Mouse (Mus musculus): ENCODE results near the gene Pak1. TPM values are rescaled to one million over a fixed set of nuclear protein-coding genes. Genes with fewer than 3 reads are reported as not detected.

Pak1 gene
- polyA plus RNA-seq, 1 experiment from 2014 or later = 12.4 TPM

GRCm38 (mm10) chr7:97765963-97766347 lies 22.4 kb upstream of the Pak1 start:
- Histone ChIP-seq H3K27ac (no peak overlapping the region), H3K27me3 (ENCODE audit: insufficient read depth, low read length) (no peaks in the 10 kb centered on the region), H3K4me3 (replicated peaks; ENCODE audit: low read depth, low read length) (no peak overlapping the region), H3K4me2 (ENCODE audit: low read length) (no peak overlapping the region), H3K4me1 (replicated peaks; ENCODE audit: insufficient read depth, low read length) (no peaks in the 10 kb centered on the region), H3K9ac (ENCODE audit: low read depth, low read length) (no peak overlapping the region), H3K36me3 (ENCODE audit: insufficient read depth, low read length) (no peaks in the 10 kb centered on the region), H3K9me3 (replicated peaks; ENCODE audit: low read length) (no peaks in the 10 kb centered on the region)
- no peak for TF ChIP-seq CTCF (IDR thresholded peaks at IDR 0.05; ENCODE audit: low read depth)
- ATAC-seq (replicated peaks; ENCODE audit: low FRiP score, low read depth) (no peak), DNase-seq (ENCODE audit: low spot score) (no peak)
- 75% methylated on average over 5 of the region's 5 CpGs for WGBS

- Histone ChIP-seq H3K27ac (no peak overlapping the region), H3K9ac (ENCODE audit: low read depth, low read length) (no peak overlapping the region), H3K4me3 (replicated peaks; ENCODE audit: low read depth, low read length) (no peak overlapping the region), H3K27me3 (ENCODE audit: insufficient read depth, low read length) (no peaks in the 10 kb centered on the region), H3K4me1 (replicated peaks; ENCODE audit: insufficient read depth, low read length) (no peaks in the 10 kb centered on the region), H3K36me3 (ENCODE audit: insufficient read depth, low read length) (no peaks in the 10 kb centered on the region), H3K9me3 (replicated peaks; ENCODE audit: low read length) (no peaks in the 10 kb centered on the region), H3K4me2 (ENCODE audit: low read length) (no peak overlapping the region)
- DNase-seq (ENCODE audit: low spot score) = no peak
- 63% methylated on average over 9 of the region's 9 CpGs for WGBS
- no peak for ATAC-seq (replicated peaks; ENCODE audit: low FRiP score, low read depth)
- no peak for TF ChIP-seq CTCF (IDR thresholded peaks at IDR 0.05; ENCODE audit: low read depth)
Observed at GRCm38 (mm10) chr7:97766406-97767166, 21.8 kb upstream of the Pak1 start.

- Histone ChIP-seq H3K27ac (no peak overlapping the region), H3K9me3 (replicated peaks; ENCODE audit: low read length) (no peaks in the 10 kb centered on the region), H3K36me3 (ENCODE audit: insufficient read depth, low read length) (no peaks in the 10 kb centered on the region), H3K27me3 (ENCODE audit: insufficient read depth, low read length) (no peaks in the 10 kb centered on the region), H3K9ac (ENCODE audit: low read depth, low read length) (no peak overlapping the region), H3K4me1 (replicated peaks; ENCODE audit: insufficient read depth, low read length) (no peaks in the 10 kb centered on the region), H3K4me2 (ENCODE audit: low read length) (no peak overlapping the region), H3K4me3 (replicated peaks; ENCODE audit: low read depth, low read length) (no peak overlapping the region)
- TF ChIP-seq CTCF (IDR thresholded peaks at IDR 0.05; ENCODE audit: low read depth) = no peak
- no peak for ATAC-seq (replicated peaks; ENCODE audit: low FRiP score, low read depth)
- DNase-seq (ENCODE audit: low spot score) = no peak
- 83% methylated on average over 8 of the region's 8 CpGs for WGBS
Observed at GRCm38 (mm10) chr7:97767841-97768240, 20.5 kb upstream of the Pak1 start.

- WGBS = 76% methylated on average over 4 of the region's 4 CpGs
- H3K4me3 ChIP-seq (replicated peaks; ENCODE audit: low read depth, low read length) = no peak overlapping the region
- no peak for ATAC-seq (replicated peaks; ENCODE audit: low FRiP score, low read depth)
Observed at GRCm38 (mm10) chr7:97769020-97769419, 19.3 kb upstream of the Pak1 start.

GRCm38 (mm10) chr7:97770841-97771620 lies 17.3 kb upstream of the Pak1 start:
- H3K4me2 ChIP-seq (ENCODE audit: low read length) = no peak overlapping the region
- DNase-seq (ENCODE audit: low spot score) (peak; percentile 58), ATAC-seq (replicated peaks; ENCODE audit: low FRiP score, low read depth) (no peak)
- no peaks in the 10 kb centered on the region for H3K4me1 ChIP-seq (replicated peaks; ENCODE audit: insufficient read depth, low read length)
- H3K9ac ChIP-seq (ENCODE audit: low read depth, low read length) = no peak overlapping the region
- no peak for TF ChIP-seq CTCF (IDR thresholded peaks at IDR 0.05; ENCODE audit: low read depth)
- H3K4me3 ChIP-seq (replicated peaks; ENCODE audit: low read depth, low read length) = no peak overlapping the region
- no peaks in the 10 kb centered on the region for H3K36me3 ChIP-seq (ENCODE audit: insufficient read depth, low read length)
- no peaks in the 10 kb centered on the region for H3K9me3 ChIP-seq (replicated peaks; ENCODE audit: low read length)
- H3K27me3 ChIP-seq (ENCODE audit: insufficient read depth, low read length) = no peaks in the 10 kb centered on the region
- WGBS = 65% methylated on average over 6 of the region's 6 CpGs
- H3K27ac ChIP-seq = no peak overlapping the region

More at GRCm38 (mm10) chr7:97769020-97769419, 19.3 kb upstream of the Pak1 start:
- Histone ChIP-seq H3K4me1 (replicated peaks; ENCODE audit: insufficient read depth, low read length) (no peaks in the 10 kb centered on the region), H3K27me3 (ENCODE audit: insufficient read depth, low read length) (no peaks in the 10 kb centered on the region), H3K9me3 (replicated peaks; ENCODE audit: low read length) (no peaks in the 10 kb centered on the region), H3K27ac (no peak overlapping the region), H3K9ac (ENCODE audit: low read depth, low read length) (no peak overlapping the region), H3K36me3 (ENCODE audit: insufficient read depth, low read length) (no peaks in the 10 kb centered on the region), H3K4me2 (ENCODE audit: low read length) (no peak overlapping the region)
- no peak for TF ChIP-seq CTCF (IDR thresholded peaks at IDR 0.05; ENCODE audit: low read depth)
- no peak for DNase-seq (ENCODE audit: low spot score)

- peak; percentile 65 for DNase-seq (ENCODE audit: low spot score)
- no peaks in the 10 kb centered on the region for H3K9me3 ChIP-seq (replicated peaks; ENCODE audit: low read length)
- H3K4me3 ChIP-seq (replicated peaks; ENCODE audit: low read depth, low read length) = no peak overlapping the region
- H3K9ac ChIP-seq (ENCODE audit: low read depth, low read length) = no peak overlapping the region
- no peak overlapping the region; the same call in 1 of the 2 replicates for H3K27ac ChIP-seq
- no peaks in the 10 kb centered on the region for H3K4me1 ChIP-seq (replicated peaks; ENCODE audit: insufficient read depth, low read length)
- WGBS = 49% methylated on average over 3 of the region's 3 CpGs
- H3K27me3 ChIP-seq (ENCODE audit: insufficient read depth, low read length) = no peaks in the 10 kb centered on the region
- H3K36me3 ChIP-seq (ENCODE audit: insufficient read depth, low read length) = no peaks in the 10 kb centered on the region
- ATAC-seq (replicated peaks; ENCODE audit: low FRiP score, low read depth) = no peak
- no peak for TF ChIP-seq CTCF (IDR thresholded peaks at IDR 0.05; ENCODE audit: low read depth)
- H3K4me2 ChIP-seq (ENCODE audit: low read length) = no peak overlapping the region
Observed at GRCm38 (mm10) chr7:97775380-97775779, 13.0 kb upstream of the Pak1 start.

All from kidney, postnatal 0 days (tissue).